Mouse (Mus musculus) cerebellum, adult 9-11 months (tissue): ENCODE data around the gene Tex46.

ENCODE experiments used
- DNase-seq: peaks from one replicate; pipeline ENCODE4 v3.0.0; 2022

The Tex46 gene

DNA sequence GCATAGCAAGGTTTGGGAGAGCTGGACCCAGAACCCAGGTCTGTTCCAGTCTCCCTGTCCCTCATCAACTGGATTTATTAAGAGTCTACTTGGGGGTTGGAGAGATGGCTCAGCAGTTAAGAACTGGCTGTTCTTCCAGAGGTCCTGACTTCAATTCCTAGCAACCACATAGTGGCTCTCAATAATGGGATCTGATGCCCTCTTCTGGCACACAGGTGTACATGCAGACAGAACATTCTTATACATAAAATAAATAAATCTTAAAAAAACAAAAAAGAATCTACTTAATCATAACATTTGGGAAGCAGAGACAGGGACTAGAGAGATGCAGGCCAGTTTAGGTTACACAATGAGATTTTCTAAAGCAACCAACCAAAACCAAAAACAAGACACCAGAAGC is 25.8 kb downstream of the Tex46 start:
- no peak for DNase-seq

DNA sequence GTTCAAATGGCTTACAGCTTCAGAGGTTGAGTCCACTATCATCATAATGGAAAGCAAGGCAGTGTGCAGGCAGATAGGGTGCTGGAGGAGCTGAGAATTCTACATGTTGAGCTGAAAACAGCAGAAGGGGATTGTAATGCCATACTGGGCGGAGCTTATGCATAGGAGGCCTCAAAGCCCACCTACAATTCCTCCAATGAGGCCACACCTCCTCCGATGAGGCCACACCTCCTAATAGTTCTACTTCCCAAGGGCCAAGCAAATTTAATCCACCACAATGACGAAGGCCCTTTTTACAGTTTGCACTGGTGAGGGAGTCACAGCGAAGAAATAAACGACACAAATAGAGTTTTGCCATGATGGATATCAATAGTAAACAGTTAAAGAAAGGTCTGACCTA is 26.3 kb downstream of the Tex46 start:
- no peak for DNase-seq

DNA sequence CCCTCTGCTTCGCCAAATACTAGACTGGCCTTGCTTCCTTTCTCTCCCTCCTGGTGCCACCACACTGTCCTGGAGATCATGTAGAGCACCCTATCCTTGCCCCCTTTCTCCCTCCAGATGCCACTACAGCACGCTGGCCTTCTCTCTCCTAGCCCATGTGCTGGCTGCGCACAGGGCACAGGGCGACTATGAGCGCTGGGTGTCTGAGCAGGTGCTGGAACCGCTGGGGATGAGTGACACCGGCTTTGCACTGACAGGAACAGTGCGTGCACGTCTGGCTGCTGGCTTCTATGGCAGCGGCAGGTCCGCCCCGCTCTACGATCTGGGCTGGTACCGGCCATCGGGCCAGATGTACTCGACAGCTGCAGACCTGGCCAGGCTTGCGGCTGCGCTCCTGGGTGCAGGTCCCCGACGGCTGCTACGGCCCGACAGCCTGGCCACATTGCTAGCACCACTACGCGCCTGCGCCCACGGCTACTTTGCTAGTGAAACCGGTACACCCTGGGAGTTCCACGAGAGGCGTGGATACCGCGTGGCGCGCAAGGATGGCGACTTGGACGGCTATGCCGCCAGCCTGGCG is 26.8 kb downstream of the Tex46 start:
- DNase-seq = no peak

DNA sequence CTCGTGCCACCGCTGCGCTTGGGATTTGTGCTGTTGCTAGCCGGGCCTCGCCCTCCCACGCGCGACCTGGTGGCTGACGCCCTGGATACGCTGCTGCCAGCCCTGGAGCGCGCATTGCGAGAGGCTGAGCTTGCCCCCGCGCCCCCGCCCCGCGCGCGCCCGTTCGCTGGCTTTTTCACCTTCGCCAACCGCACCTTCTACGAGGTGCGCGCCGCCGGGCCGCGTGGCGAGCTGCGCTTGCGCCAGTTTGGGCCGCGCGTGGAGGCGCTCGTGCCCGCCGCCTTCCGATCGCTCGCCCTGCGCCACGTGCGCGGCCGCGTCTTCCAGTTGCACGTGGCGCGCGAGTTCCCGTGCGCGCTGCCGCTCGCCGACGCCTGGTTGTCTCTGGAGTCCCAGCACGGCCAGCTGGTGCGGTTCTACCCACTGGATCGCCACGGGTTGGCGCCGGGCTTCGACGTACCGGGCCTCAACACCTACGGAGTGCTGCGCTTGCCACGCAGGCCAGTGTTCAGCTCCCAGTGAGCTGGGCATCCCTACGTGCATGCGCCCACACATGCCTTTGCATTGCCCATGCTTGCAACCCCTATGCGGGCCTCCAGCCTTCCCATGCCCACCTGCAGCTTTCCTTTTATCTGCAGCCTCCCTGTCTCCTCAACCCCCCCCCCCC is 27.5 kb downstream of the Tex46 start:
- DNase-seq = peak; percentile 52

DNA sequence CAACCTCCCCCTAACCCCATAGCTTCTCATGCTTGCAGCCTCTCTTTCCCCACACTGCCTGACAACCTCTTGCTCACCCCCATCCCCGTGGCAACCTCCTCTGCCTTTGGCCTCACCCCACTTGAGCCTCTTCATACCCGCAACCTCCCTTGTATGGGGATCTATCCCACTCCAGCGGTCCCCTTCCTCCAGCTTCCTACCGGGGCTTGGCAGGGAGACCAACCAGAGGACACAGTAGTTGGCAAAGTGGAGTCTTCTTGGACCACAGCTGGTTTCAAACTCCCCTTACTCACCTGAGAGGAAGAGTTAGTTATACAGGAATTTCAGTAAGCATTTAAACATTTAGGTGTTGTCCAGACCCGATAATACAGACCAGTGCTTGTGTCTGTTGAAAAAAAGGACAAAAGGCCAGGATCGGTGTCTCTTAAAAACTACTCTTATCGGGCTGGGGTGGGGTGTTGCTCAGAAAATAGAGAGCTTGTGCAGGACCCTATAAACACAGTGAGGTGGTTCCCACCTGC is 28.1 kb downstream of the Tex46 start:
- no peak for DNase-seq

DNA sequence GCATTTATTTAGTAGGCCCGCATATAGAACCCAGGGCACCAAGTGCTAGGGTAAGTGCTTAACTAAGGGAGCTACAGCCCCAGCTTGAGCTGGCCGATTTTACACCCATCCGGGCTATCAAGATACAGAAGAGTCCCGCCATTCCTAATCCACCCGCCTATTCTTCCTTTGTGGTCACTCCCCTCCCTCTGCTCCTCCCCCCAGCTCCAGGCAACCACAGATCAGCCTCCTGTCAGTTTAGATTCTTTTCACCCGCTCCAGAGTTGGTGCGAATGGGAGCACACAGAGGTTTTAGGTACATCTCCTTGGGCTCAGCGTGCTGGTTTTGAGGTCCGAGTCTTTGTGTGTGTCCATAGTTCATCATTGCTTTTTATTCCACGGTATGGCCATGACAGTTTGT is 28.7 kb downstream of the Tex46 start:
- DNase-seq = no peak

DNA sequence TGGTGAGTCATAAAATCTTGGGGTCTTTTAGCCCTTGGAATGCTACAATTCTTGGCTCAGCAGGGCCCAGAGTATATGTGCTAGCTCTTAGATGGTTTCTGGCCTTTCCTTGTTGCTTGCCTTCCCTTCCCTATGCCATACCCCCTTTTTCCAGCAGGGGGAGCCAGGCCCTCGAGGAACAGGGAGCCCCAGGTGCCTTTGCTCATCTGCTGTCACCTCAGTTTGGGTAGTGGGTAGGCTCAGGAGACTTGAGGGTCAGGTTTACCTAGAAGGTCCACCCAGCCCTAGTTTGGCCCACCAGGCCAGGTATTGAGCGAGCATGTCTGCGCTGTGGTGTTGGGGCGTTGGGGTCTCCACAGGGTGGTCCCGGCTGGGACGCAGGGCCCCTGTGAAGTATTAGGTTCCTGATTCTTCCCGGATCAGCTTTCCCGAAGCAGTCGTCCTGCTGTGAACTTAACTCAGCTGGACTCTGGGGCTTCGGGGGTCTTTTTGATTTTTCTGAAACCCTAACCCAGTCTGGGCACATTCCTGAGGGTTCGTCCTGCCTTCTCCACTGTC is 38.8 kb downstream of the Tex46 start:
- peak; percentile 80 for DNase-seq

DNA sequence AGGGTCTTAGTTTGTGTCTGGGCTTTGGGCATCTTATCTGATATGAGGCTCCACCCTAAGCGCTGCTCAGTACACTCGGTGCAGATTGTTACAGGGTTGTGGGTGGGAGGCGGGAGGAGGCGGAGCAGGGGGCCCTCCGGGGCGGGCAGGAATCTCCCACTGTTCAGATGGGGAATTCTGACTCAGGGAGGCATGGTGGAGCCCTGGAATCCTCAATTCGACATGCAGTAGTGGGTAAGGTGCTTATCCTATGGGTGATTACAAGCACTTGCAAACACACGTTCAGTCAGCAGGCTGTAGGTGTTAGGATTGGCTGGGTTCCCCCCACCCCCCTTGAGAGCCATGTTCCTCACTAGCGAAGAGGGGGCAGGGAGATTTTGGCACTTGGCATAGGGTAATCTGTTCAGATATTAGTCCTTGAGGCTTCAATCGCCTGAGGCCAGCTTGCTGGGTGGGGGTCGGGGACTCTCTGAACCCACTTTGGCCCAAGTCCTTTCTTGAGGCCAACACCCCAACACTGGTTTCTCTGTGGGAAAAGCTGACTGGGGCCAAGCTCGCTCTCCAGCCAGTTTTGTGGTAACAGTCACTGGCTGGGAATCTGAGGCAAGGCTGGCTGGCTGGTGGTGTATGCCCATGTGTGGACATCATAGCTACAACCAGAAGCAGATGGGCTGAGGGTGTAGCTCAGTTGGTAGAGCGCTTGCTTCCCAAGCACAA is 39.4 kb downstream of the Tex46 start:
- no peak for DNase-seq

DNA sequence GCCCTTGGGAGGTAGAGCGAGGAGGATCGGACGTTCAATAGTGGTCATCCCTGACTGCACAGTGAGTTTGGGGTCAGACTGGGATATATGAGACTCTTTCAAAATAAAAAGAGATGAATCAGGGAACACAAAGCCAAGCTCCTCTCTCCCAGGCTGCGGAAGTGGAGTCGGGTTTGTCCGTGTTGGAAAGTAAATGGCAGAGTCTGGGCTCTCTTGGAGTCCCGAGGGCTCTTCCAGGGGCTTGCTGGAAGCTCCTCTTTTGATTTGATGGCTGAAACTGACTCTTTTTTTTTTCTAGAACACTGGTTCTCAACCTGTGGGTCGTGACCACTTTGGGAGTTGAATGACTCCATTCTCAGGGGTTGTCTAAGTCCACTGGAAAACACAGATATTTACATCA is 40.0 kb downstream of the Tex46 start:
- DNase-seq = no peak

DNA sequence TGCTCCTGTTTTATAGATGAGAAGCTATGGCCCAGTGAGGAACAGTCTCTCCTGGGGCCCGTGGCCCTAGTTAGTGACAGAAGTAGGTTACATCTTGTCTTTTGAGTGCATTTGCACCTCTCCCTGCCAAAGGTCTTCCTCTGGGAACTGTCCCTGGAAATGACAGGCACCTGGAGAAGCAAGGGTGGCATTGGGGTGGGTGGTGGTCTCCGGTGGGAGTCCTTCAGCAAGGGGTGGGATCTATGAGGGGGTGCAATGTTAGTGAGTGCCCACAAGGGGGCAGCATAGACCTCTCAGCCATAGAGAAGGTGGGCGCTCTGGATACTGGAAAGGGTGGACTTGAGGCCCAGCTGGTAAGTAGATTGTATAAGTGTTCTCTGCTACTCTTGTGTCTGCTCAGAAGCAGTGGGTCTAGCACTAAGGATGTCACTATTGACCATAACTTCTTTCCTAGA is 41.1 kb downstream of the Tex46 start:
- no peak for DNase-seq

DNA sequence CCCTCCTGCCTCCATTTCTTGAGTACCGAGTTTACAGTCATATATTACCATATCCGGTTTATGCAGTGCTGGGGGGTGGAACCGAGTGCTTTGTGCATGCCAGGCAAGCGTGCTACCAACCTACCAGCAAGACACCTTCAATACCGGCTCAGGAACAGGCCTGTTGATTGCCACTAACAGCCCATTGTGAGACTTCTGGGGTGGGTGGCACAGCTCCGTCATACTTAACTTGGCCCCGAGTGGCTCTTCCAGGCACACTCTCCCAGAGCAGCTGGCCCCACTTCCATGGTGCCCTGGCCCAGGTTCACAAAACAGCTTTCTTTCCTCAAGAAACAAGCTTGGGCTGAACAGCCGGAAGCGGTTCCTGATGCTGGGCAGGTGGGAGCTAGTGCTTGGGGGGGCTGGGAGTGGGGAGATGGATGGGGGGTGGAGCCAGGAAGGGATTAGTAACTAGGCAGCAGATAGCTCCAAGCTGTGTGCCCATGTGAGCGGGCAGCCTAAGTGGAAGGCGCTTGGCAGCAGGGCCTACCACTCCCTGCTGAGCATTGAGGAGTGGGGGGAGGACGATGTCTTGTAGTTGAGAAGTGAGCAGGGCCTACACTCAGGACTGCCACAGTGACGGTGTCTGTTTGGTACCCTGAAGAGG is 41.8 kb downstream of the Tex46 start:
- peak; percentile 62 for DNase-seq

DNA sequence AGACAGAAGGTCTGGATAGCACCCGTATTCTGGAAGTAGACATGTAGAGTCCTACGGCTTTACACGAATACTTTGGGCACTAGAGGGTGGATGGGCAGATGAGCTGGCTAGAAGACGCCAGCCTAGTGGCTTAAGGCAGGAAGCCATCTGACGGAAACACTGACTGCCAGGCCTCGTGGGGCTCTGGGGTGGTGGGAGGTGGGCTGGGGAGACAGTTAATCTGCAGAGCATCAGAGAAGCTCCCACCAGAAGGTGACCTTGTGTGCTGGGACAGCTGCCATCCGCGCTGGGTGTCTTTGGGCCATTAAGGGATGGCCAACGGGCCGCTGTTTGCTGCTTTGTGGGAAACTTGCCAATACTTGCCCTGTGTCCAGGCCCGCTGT is 42.3 kb downstream of the Tex46 start:
- peak; percentile 63 for DNase-seq

DNA sequence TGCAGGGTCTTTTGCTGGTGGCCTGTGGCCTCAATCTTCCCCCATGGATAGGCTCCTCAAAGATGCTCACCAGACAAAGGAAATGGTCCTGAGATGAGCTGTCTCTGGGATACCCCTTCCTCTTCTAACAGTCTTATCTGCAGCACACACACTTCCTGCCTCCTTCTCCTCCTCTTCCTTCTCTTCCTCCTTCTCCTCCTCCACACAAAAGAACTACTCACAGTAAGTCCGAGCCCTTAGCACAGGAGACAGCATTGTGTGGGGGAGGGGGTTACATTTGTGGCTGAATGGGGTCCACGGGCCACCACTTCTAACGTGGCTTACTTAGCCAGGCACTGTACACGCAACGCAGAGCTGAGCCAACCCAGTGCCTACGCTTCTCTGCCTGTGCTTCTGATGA is 42.8 kb downstream of the Tex46 start:
- no peak for DNase-seq

DNA sequence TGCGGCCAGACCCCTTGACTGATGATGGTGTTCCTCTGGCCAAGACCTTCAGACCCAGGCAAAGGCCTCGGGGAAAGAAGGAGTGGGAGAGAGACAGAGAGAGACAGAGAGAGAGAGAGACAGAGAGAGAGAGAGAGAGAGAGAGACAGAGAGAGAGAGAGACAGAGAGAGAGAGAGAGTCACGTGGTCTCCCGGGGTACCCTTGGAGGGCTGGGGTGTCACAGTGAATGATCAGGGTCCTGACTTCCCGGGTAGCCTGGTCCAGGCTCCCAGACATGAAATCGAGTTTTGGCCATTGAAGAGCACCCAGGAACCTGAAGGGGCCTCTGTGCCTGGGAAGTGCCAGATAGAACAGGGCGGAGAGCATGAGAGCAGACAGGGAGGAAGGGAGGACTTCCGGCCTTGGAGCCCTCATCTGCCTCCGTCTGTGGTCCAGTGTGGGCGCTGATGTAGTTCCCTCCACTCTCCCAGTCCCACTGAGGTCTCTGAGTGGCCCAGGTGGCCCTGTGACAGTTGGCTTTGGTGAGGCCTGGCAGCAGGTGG is 43.5 kb downstream of the Tex46 start:
- DNase-seq = no peak

DNA sequence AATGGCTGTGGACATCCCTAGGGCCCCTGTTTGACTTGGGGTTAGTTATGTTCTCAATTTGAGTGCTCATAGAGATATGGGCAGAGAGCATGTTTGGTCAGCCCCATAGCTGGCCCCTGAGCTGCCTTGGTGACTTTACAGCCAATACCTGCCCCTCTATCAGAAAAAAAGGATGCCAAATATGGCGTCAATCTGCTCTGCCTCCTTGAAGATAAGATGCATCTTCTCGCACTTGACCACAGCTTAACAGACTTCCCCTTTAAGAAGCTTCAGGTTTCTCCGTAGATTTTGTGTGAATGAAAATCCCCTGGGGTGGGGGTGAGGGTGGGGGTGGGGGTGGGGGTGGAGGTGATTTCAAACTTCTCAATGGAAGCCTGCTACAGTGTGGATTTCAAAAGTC is 47.7 kb downstream of the Tex46 start:
- no peak for DNase-seq
